Mouse (Mus musculus) kidney, adult 10 weeks (tissue): Measurements from ENCODE around the gene Gm16503. TPM values are rescaled to one million over a fixed set of nuclear protein-coding genes. Genes with fewer than 3 reads are reported as not detected.

Source experiments
- polyA plus RNA-seq: library from polyadenylated mRNA; stranded (reverse); fragments of 350-450 nt; fragmentation: Illumina TruSeq; extraction: RNeasy Lipid Tissue Mini Kit (QIAGEN cat#74804); gene quantifications from one replicate; pipeline ENCODE4 v1.2.3, GENCODE M21; 2014; ENCODE audit warnings: low read depth, low replicate concordance

Gene Gm16503
- 0.36 TPM for polyA plus RNA-seq

DNA sequence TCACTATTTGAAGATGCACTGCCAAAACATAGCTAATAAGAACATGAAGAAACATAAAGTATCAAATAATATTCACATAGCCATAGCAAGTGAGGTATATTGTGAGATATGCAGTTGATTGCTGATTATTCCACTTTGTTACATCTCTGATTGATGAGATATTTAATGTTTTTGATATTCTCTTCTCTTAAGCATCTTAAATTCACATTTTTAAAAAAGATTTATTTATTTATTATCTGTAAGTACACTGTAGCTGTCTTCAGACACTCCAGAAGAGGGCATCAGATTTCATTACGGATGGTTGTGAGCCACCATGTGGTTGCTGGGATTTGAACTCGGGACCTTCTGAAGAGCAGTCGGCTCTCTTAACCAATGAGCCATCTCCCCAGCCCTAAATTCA, at the start of gene Gm16503:
Gm16503 (plus strand) TSS at position 301 of the 400 bp plus-strand sequence.

GRCm38 (mm10) chr4:147492117-147492516, 47.9 kb upstream of the Gm16503 start, which contains the start of gene Zfp982:
TSS of gene Zfp982 (plus strand) at chr4:147492417.

GRCm38 (mm10) chr4:147553071-147553470, 13.1 kb downstream of the Gm16503 start, which contains the start of gene Zfp985:
TSS of gene Zfp985 (plus strand) at chr4:147553277.

Other genes with a start within 250 kb of the Gm16503 start
- gene Zfp988, start 234.5 kb upstream of the Gm16503 start, polyA plus RNA-seq: not detected
- not detected for gene Zfp978, start 178.9 kb upstream of the Gm16503 start, polyA plus RNA-seq
- gene Zfp982, start 47.8 kb upstream of the Gm16503 start, polyA plus RNA-seq: 13.7 TPM
- gene Zfp985, start 13.1 kb downstream of the Gm16503 start, polyA plus RNA-seq: 0.24 TPM
- gene Zfp979, start 102.3 kb downstream of the Gm16503 start, polyA plus RNA-seq: 8.2 TPM
- gene Zfp534, start 162.3 kb downstream of the Gm16503 start, polyA plus RNA-seq: 0.16 TPM